ENCODE assay signal across 9 mouse cellular contexts in genomic region chr15:98771813-98772425, GRCm38 (mm10). TPM values are rescaled to one million over a fixed set of nuclear protein-coding genes. Genes with fewer than 3 reads are reported as not detected.
DNase-seq lines count a peak whose midpoint lies in the region; ATAC-seq and TF ChIP-seq lines count a peak whose summit lies in the region.
"Had no signal": no experiment of that assay in that cellular context is flagged by ENCODE, and none has a peak within 500 bp of the region (broad histone marks: within the 10 kb centered on the region; RNA-seq: fewer than 3 reads in every experiment).

No protein-coding gene starts in this region.

- peaks cover 100% of the 10 kb centered on the region for H3K27me3 ChIP-seq in forebrain, embryonic 10.5 days (ENCODE audit: poor library complexity, severe bottlenecking)
- H3K27me3 ChIP-seq in forebrain, embryonic 16.5 days (replicated peaks; ENCODE audit: control insufficient read depth, insufficient read depth, low read length), result peaks cover 65% of the 10 kb centered on the region
- peaks cover 12% of the 10 kb centered on the region for H3K27me3 ChIP-seq in spleen, adult 2 months (ENCODE audit: control insufficient read depth, insufficient read depth, low read length)
- H3K27me3 ChIP-seq in limb, embryonic 13.5 days, result peaks cover 92% of the 10 kb centered on the region
- peaks cover 59% of the 10 kb centered on the region for H3K27me3 ChIP-seq in stomach, embryonic 16.5 days (ENCODE audit: control insufficient read depth, insufficient read depth, low read length)

- no peak overlapping the region; the same call in 1 of the 2 replicates for H3K4me2 ChIP-seq in forebrain, embryonic 16.5 days (ENCODE audit: low read length)
- peak overlapping the region; percentile 60 for H3K4me2 ChIP-seq in limb, embryonic 13.5 days (replicated peaks)
- peak overlapping the region; percentile 50 for H3K4me2 ChIP-seq in stomach, embryonic 16.5 days (ENCODE audit: low read depth, low read length)

- TF ChIP-seq POLR2A in spleen, adult 2 months (IDR thresholded peaks at IDR 0.05; ENCODE audit: low read depth, low read length), result no peak

- no peak overlapping the region for H3K27ac ChIP-seq in forebrain, embryonic 10.5 days
- no peak overlapping the region for H3K27ac ChIP-seq in forebrain, embryonic 16.5 days (ENCODE audit: low read length)
- H3K27ac ChIP-seq in spleen, adult 2 months (ENCODE audit: insufficient read depth, low read length), result 0 out of 2 replicates have a peak overlapping the region, but pooled peaks have one; percentile 2
- H3K27ac ChIP-seq in limb, embryonic 13.5 days, result no peak overlapping the region
- no peak overlapping the region for H3K27ac ChIP-seq in stomach, embryonic 16.5 days (ENCODE audit: low read length)

- H3K9ac ChIP-seq in forebrain, embryonic 16.5 days (replicated peaks; ENCODE audit: low read depth, low read length), result no peak overlapping the region
- peak overlapping the region; percentile 54 for H3K9ac ChIP-seq in limb, embryonic 13.5 days
- H3K9ac ChIP-seq in stomach, embryonic 16.5 days (ENCODE audit: low read length), result peak overlapping the region; percentile 54

- TF ChIP-seq CTCF in spleen, adult 2 months (IDR thresholded peaks at IDR 0.05; ENCODE audit: extremely low read depth, insufficient read depth, insufficient read length, insufficient replicate concordance), result no peak

- peaks cover 35% of the 10 kb centered on the region for H3K4me1 ChIP-seq in forebrain, embryonic 10.5 days
- H3K4me1 ChIP-seq in forebrain, embryonic 16.5 days (replicated peaks; ENCODE audit: control insufficient read depth, insufficient read depth, low read length), result peaks cover 16% of the 10 kb centered on the region
- H3K4me1 ChIP-seq in spleen, adult 2 months (ENCODE audit: control insufficient read depth, insufficient read depth, insufficient read length), result peaks cover 13% of the 10 kb centered on the region
- peaks cover 39% of the 10 kb centered on the region for H3K4me1 ChIP-seq in limb, embryonic 13.5 days
- H3K4me1 ChIP-seq in stomach, embryonic 16.5 days (ENCODE audit: control insufficient read depth, insufficient read depth, low read length), result peaks cover 13% of the 10 kb centered on the region

- no peak for DNase-seq in forebrain, embryonic 10.5 days (ENCODE audit: extremely low spot score, low spot score)
- DNase-seq in spleen, adult 2 months (ENCODE audit: low read depth in 1 of 2, low spot score in 2 of 2), result no peak
- DNase-seq in spleen, adult 18-20 months, result no peak
- no peak for DNase-seq in ovary, postnatal 36 days (ENCODE audit: low spot score)
- no peak for DNase-seq in kidney, postnatal 10 days
- DNase-seq: kidney, postnatal 25 days had no signal

- H3K36me3 ChIP-seq in forebrain, embryonic 10.5 days (replicated peaks), result no peaks in the 10 kb centered on the region
- H3K36me3 ChIP-seq in forebrain, embryonic 16.5 days (ENCODE audit: control insufficient read depth, insufficient read depth), result no peaks in the 10 kb centered on the region
- no peaks in the 10 kb centered on the region for H3K36me3 ChIP-seq in spleen, adult 2 months (ENCODE audit: control insufficient read depth, insufficient read depth, low read length)
- H3K36me3 ChIP-seq in limb, embryonic 13.5 days, result no peaks in the 10 kb centered on the region
- no peaks in the 10 kb centered on the region for H3K36me3 ChIP-seq in stomach, embryonic 16.5 days (ENCODE audit: control insufficient read depth, insufficient read depth, low read length)

- no peak for ATAC-seq in forebrain, embryonic 16.5 days
- ATAC-seq in limb, embryonic 13.5 days (ENCODE audit: low FRiP score, low read depth), result no peak
- no peak for ATAC-seq in stomach, embryonic 16.5 days (ENCODE audit: insufficient read depth, low FRiP score)

- H3K9me3 ChIP-seq in forebrain, embryonic 10.5 days, result no peaks in the 10 kb centered on the region
- no peaks in the 10 kb centered on the region for H3K9me3 ChIP-seq in forebrain, embryonic 16.5 days (ENCODE audit: control insufficient read depth, low read length)
- no peaks in the 10 kb centered on the region for H3K9me3 ChIP-seq in limb, embryonic 13.5 days
- no peaks in the 10 kb centered on the region for H3K9me3 ChIP-seq in stomach, embryonic 16.5 days (replicated peaks; ENCODE audit: control insufficient read depth, low read length)

- peak overlapping the region; percentile 31 for H3K4me3 ChIP-seq in forebrain, embryonic 10.5 days
- no peak overlapping the region for H3K4me3 ChIP-seq in forebrain, embryonic 16.5 days (replicated peaks; ENCODE audit: low read length)
- H3K4me3 ChIP-seq in spleen, adult 2 months (ENCODE audit: extremely low read depth, insufficient read depth, insufficient read length), result peak overlapping the region; percentile 43; the same call in 1 of the 2 replicates
- H3K4me3 ChIP-seq in limb, embryonic 13.5 days, result peak overlapping the region; percentile 39
- H3K4me3 ChIP-seq in stomach, embryonic 16.5 days (replicated peaks; ENCODE audit: low read length), result peak overlapping the region; percentile 36

- WGBS in forebrain, embryonic 10.5 days, result 3% methylated on average over 12 of the region's 12 CpGs
- 3% methylated on average over 12 of the region's 12 CpGs for WGBS in forebrain, embryonic 16.5 days
- 10% methylated on average over 12 of the region's 12 CpGs for WGBS in spleen, adult 2 months
- WGBS in limb, embryonic 13.5 days, result 7% methylated on average over 12 of the region's 12 CpGs
- 10% methylated on average over 12 of the region's 12 CpGs for WGBS in stomach, embryonic 16.5 days

RNA-seq across cellular contexts. Expression of gene Wnt10b, which starts 6.0 kb away (rescaled TPM):
- 0.12 and 0.33 TPM in 2 replicates for polyA plus RNA-seq in forebrain, embryonic 10.5 days (2016; fragmentation: Nextera tagmentation; extraction: Ambion mirVana)
- not detected in 2 replicates for polyA plus RNA-seq in forebrain, embryonic 16.5 days (2015; fragmentation: Nextera tagmentation; extraction: Ambion mirVana)
- polyA plus RNA-seq in spleen, adult 2 months (2012; rRNA removed), result 0.78 and 0.93 TPM in 2 replicates
- polyA plus RNA-seq in limb, embryonic 13.5 days (2015; fragmentation: Nextera tagmentation; extraction: Ambion mirVana), result 2.1 and 2.4 TPM in 2 replicates
- polyA plus RNA-seq in stomach, embryonic 16.5 days (2015; fragmentation: Nextera tagmentation; extraction: Ambion mirVana), result 0.14 TPM in 1 of 2 replicates, not detected in the other

RNA-seq across cellular contexts. Expression of gene Arf3, which starts 8.9 kb away (rescaled TPM):
- polyA plus RNA-seq in forebrain, embryonic 10.5 days (2016; fragmentation: Nextera tagmentation; extraction: Ambion mirVana), result 42.1 and 42.5 TPM in 2 replicates
- 82.6 and 99.9 TPM in 2 replicates for polyA plus RNA-seq in forebrain, embryonic 16.5 days (2015; fragmentation: Nextera tagmentation; extraction: Ambion mirVana)
- 65.2 and 70.5 TPM in 2 replicates for polyA plus RNA-seq in spleen, adult 2 months (2012; rRNA removed)
- polyA plus RNA-seq in limb, embryonic 13.5 days (2015; fragmentation: Nextera tagmentation; extraction: Ambion mirVana), result 39.1 and 41.0 TPM in 2 replicates
- 38.0 and 38.9 TPM in 2 replicates for polyA plus RNA-seq in stomach, embryonic 16.5 days (2015; fragmentation: Nextera tagmentation; extraction: Ambion mirVana)

RNA-seq across cellular contexts. Expression of gene Wnt1, which starts 17.7 kb away (rescaled TPM):
- 0.49 and 1.3 TPM in 2 replicates for polyA plus RNA-seq in forebrain, embryonic 10.5 days (2016; fragmentation: Nextera tagmentation; extraction: Ambion mirVana)
- polyA plus RNA-seq in forebrain, embryonic 16.5 days (2015; fragmentation: Nextera tagmentation; extraction: Ambion mirVana), result 0.10 and 0.42 TPM in 2 replicates
- polyA plus RNA-seq in spleen, adult 2 months (2012; rRNA removed), result not detected in 2 replicates
- polyA plus RNA-seq in limb, embryonic 13.5 days (2015; fragmentation: Nextera tagmentation; extraction: Ambion mirVana), result not detected in 2 replicates
- polyA plus RNA-seq in stomach, embryonic 16.5 days (2015; fragmentation: Nextera tagmentation; extraction: Ambion mirVana), result not detected in 2 replicates

RNA-seq across cellular contexts. Expression of gene Ddn, which starts 37.4 kb away (rescaled TPM):
- polyA plus RNA-seq in forebrain, embryonic 10.5 days (2016; fragmentation: Nextera tagmentation; extraction: Ambion mirVana), result 0.10 TPM in 1 of 2 replicates, not detected in the other
- polyA plus RNA-seq in forebrain, embryonic 16.5 days (2015; fragmentation: Nextera tagmentation; extraction: Ambion mirVana), result 0.46 and 0.58 TPM in 2 replicates
- polyA plus RNA-seq in spleen, adult 2 months (2012; rRNA removed), result 0.20 and 0.39 TPM in 2 replicates
- 0.05 TPM in 1 of 2 replicates, not detected in the other for polyA plus RNA-seq in limb, embryonic 13.5 days (2015; fragmentation: Nextera tagmentation; extraction: Ambion mirVana)
- not detected in 2 replicates for polyA plus RNA-seq in stomach, embryonic 16.5 days (2015; fragmentation: Nextera tagmentation; extraction: Ambion mirVana)

RNA-seq across cellular contexts. Expression of gene Fkbp11, which starts 43.9 kb away (rescaled TPM):
- polyA plus RNA-seq in forebrain, embryonic 10.5 days (2016; fragmentation: Nextera tagmentation; extraction: Ambion mirVana), result 16.7 and 17.1 TPM in 2 replicates
- polyA plus RNA-seq in forebrain, embryonic 16.5 days (2015; fragmentation: Nextera tagmentation; extraction: Ambion mirVana), result 3.7 and 5.7 TPM in 2 replicates
- 16.7 and 18.1 TPM in 2 replicates for polyA plus RNA-seq in spleen, adult 2 months (2012; rRNA removed)
- 50.8 and 51.5 TPM in 2 replicates for polyA plus RNA-seq in limb, embryonic 13.5 days (2015; fragmentation: Nextera tagmentation; extraction: Ambion mirVana)
- 130 TPM in 2 replicates for polyA plus RNA-seq in stomach, embryonic 16.5 days (2015; fragmentation: Nextera tagmentation; extraction: Ambion mirVana)
